Mouse (Mus musculus): Measurements from ENCODE around the gene Ahnak2.
"Not testable (repeated sequence)": the region's sequence is repeated elsewhere in the genome, so short reads cannot be mapped to it uniquely, and the experiment has no call there.

Gene Ahnak2

DNA sequence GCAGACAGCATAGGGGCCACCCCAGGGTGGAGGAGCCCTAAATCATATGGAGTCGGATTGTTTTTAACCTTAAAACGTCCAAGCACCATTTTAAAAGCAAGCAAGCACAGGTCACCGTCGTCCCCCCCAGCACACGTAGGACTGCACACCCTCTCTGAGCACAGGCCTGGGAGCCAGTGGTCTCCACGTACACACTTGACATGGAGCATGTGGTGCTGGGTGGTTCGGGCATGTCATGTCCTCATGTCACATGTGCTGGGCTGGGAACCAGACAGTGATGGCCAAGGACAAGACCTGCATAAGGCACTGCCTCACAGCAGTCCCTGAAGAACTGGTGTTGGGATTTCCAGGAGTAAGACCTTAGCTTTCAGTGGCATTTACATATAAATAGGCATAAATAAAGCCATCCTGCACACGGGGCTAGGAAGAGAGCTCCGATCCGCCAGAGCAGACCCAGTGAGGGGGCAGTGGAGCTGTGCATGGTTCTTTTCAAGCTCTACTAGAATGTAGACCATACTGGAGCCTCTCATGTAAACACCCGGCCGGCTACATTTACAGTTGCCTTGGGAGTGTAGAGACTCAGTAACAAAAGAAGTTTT is 18.0 kb upstream of the Ahnak2 start:
- no peak for DNase-seq

DNA sequence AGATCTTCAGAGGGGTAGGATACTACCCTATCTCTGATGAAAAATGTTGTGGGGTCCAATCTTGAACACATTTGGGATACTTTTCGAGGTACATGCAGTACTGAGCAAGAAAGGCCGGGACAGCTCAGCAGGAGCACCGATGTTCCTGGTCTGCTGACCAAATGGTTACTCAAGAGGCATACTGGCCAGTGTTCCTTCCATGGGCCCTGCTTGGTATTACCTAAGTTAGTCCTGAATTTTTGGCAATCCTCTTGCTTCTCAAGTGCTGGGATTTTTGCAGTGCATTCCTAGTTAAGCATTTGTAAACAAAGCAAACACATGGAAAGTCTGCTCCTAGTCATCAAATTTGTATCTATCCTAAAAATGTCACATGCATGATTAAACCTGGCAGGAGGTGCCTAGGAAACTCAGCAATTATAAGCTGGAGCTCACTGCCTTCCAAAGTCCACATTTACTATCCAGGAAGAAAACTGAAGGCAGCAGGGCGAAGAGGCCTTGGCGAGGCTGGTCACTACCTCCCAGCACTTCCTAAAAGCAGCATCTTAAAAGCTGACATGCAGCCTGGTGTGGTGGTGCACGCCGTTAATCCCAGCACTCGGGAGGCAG is 16.7 kb upstream of the Ahnak2 start:
- no peak for DNase-seq

DNA sequence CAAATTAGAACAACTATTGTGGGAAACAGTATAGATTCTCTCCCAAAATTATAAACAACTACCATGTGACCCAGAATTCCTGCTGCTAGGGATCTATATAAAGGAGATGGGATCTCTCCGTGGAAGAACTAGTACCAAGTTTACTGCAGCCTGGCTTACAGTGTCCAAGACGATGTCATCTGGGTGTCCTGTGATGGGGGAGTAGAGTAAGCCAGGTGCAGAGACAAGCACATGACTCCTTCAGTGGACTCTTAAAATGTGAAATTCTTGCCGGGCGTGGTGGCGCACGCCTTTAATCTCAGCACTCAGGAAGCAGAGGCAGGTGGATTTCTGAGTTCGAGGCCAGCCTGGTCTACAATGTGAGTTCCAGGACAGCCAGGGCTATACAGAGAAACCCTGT is 14.4 kb upstream of the Ahnak2 start:
- not testable (repeated sequence) for DNase-seq

DNA sequence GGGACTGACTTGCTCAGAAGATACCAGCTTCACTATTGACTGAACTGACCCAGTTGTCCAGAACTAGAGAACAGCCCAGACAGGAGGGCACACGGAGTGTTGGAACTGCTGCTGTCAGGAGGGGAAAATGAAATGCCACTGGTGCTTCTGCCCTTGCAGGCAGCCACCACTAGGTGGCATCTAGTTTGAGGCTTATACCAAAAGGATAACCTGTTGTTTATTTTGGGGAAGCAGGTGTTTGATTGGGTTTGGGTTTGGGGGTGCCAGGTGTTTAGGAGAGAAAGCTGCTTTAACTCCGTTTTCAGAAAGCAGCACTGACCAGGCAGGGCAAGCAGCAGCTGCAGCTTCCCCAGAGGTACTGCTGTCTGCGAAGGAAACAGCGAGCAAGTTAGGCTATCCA is 13.8 kb upstream of the Ahnak2 start:
- peak; percentile 44 for DNase-seq

DNA sequence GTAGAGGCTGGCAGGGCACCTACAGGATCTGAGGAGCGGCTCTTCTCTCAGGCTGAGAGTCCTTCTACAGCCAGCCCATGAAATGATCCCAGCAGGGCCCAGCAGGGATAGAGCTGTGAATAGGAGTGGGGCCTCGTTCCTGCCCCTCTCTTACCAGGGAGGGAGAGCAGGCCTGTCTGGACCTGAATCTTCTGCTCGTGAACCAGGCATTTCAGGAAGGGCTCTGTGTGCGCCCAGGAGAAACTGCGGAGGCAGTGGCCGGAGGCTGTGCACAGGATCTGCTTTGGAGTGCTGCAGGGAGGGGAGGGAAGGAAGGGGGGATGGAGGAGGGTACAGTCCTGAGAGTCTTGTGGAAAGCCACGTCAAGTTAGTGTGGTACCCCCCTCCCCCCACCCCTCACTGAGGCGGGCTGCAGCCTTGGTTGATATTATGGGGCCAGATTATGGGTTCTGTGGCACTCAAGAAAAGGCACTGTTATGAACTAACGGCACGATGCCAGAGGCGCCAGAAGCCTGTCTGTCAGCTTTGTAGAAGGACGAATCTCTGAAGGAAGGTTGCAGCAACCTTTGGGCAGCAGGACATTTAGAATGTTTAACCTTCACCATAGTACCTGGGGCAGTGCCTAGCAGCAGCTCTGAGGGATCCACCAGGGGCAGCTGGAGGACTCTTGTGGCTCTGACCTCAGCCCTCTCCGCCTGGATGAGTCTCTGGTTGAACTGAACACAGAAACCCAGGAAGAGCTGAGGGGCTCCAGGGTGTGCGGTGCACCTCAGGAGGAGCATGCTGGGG is 12.4 kb upstream of the Ahnak2 start:
- no peak for DNase-seq

DNA sequence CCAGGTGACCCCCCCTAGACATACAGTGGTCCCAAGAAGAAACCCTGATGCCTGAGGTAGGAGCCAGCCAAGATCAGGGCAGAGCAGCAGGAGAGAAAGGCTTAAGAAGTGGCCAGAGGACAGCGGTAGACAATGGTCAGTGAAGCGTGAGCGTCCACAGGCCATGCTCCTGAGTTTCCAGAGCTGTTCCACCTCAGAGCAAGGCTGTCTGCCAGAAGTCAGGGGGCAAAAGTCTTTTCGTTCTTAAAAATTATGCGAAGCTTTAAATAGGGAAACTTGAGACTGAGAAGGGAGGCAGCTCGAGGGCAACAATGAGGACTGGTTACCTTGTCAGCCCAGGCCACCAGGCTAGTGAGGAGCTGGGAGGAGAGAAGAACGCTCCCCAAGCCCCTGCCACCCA is 10.9 kb upstream of the Ahnak2 start:
- DNase-seq = no peak

DNA sequence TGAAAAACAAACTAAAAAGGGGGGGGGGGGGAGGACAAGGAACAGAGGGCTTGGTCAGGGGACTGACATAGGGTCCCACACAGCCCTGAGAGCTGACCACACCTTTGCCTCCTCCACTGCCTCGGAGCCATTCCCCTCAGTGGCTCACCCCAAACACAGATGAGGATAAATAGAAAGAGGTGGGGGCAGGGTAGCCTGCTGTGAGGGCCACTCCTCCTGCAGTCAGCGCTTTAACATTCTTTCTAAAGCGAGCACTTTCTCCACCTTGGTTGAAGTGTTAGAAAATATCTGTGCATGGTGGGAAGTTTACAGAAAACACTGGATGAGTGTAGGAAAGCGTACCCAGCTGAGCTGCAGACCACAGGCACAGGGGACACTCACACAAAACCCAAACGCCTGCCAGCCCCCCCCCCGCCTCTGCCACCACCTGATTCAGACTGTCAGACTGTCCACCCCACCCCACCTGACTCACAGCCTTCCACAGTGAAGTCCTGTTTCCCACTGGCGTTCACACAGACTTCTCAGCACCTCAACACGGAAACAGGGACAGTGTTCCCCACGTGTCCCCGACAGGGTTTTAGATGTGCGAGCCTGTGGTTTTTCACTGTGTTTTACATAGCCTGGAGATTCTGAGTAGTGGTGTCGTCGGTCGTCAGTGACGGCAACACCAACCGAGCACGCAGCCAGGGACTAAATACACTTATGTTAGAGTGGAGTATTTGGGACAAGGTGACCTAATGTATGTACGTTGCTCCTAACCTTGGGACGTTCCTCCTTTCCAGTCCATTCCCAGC is 7.8 kb upstream of the Ahnak2 start:
- DNase-seq = no peak

DNA sequence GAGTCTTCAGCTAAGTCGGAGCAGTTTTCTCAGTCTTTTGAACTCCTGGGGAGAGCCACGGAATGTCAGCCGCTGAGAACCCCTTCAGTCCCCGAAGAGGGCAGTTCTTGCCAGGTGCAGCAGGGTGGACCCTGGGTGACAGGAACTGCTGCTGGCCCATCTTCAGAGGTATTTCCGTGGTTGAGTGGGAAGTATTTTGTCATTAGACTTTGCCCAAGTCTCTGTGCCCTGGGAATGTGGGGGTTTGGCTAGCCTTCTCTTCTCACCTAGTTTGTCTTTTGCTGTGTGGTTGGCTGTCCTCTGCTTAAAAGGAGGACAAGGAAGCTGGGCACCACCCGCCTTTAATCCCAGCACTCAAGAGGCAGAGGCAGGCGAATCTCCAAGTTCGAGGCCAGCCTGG is 7.2 kb upstream of the Ahnak2 start:
- DNase-seq = no peak

DNA sequence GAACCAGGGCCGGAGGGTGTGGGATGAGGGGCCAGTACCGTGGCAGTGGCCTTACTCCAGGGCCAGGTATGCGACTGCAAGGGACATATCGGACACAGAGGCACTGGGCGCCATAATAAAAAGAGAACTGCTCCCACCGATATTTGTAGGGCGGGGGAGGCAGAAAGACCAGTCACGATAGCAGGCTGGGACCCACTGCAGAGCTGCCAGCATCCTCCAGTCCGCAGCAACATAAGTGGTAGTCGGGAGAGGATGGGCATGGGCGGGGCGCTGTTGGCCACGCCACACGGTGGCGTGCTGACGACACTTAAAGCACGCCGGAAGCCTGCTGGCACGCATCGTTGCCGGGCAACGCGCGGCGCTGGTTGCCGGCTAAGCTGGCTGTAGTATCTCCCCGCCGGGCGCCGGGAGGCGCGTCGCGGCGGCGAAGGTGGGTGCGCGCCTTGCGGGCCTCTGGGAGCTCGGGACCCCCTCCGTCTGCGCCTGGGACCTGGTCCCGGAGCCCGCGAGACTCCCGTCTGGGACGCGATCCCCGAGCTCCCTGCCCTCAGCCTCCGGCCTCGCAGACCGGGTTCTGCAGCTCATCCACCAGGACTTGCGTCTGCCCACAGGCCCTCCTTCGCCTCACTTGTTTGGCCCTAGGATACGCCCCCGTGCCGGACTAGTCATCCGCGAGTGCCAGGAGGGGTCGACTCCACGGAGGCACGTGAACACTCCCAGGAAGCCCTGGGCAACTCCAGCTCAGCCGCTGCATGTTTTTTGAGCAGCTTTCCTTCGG is 6.3 kb upstream of the Ahnak2 start, which contains the start of gene Clba1:
Clba1 (plus strand) TSS at position 351 of the 778 bp plus-strand sequence.
- peak; percentile 92 for DNase-seq

DNA sequence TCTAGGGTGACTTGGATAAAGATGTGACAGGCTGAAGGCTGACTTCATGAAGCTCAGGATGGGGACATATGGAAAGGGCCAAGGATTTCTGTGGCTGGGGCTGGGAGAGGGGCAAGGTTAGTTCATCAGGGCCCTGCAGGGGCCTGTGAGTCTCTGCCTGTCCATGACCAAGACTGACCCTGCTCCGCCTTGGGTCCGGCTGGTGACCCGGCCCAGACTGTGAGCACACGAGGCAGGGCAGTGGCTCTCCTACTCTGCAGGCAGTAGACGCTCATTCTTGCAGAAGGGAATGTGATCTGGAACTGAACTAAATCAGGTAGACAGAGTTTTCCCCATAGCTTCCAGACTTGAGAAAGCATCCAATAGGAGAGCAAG is 5.7 kb upstream of the Ahnak2 start:
- no peak for DNase-seq

DNA sequence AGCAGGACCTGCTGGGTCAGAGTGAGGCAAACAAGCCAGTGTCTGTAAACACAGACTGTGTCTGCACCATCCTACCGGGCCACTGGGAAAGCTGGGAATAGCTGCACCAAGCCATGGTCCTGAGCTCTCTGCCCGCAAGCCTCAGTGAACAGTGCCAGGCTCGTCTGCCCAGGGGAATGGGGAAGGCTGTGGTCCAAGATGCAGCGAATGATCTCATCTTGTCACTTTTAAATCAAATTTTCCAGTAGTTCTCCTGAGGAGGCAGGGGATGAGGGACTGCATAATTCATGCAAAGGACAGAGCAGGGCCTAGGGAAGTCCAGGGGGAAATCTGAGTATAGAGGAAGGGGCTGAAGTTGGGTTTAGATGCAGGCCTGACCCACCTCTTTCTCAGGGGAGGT is 5.3 kb upstream of the Ahnak2 start:
- no peak for DNase-seq

DNA sequence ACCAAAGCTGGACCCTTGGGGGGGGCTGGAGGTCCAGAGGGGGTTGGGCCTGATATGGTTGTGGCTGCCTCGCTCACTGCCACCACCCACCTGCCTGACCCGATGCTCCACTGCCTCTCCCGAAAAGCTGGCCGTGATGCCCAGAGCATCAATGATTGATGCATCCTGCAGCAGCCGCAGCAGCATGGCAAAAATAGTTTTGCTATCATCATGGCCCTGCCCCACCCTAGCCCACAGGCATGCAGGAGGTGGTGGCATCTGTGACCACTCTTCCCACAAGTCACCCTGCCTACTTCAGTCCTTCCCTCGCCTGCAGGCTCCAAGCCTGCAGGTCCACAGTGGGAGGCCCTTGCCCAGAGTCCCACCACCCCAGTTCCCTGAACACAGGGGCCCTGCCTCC is 3.6 kb upstream of the Ahnak2 start:
- no peak for DNase-seq

DNA sequence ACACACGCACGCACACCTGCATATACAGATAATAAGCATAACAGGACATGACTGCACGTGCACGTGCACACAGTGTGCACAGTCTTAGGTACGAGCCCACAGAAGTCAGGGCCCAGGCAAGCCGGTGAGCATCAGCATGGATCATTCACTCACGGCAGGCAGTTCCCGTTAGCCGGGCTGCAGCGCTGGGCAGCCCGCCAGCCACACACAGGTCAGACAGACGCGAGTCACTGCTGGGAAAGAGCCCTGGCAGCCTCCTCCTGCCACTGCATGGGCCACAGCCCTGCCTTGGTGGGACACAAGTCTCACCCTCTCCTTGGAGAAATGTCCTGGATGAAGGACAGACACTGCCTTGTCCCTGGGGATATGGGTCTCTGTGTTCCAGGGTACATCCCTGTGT is 1.6 kb upstream of the Ahnak2 start:
- DNase-seq = no peak

DNA sequence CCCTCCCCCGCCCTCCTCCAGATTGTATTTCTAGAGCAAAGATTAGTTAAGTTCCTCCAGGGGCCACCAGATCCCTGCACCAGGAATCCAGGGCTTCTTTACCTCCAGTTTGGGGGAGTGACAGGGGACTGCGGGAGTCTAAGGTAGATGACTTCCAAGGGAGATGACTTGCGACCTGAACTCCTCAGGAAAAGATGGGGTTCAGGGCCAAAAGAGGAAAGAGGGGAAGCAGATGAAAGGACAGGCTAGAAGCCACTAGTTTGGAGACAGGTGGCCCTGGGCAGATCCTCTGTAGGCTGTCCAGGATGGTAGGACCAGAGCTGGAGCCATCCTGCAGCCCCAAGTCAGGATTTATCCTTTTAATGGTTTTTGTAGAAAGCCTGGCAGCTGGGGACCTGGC is 460 bp upstream of the Ahnak2 start:
- DNase-seq = no peak

DNA sequence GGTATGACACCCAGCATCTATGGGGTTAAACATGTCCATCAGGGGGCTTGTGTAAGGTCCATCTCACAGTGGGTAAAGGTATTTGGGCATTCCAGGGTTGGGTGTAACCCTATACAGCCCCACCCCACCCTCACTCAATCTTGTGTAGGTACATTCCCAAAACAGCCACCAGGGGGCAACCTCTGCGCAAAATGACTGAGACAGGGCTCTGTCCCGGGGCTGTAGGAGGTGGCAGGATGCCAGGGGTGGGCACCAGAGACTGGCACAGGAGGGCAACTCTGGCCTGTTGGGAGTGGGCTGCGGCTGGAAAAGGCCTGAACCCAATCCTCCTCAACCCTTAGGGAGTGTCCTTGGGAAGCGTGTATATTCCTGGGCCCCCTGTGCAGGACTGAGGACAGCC is 2.0 kb downstream of the Ahnak2 start:
- DNase-seq = peak; percentile 69

DNA sequence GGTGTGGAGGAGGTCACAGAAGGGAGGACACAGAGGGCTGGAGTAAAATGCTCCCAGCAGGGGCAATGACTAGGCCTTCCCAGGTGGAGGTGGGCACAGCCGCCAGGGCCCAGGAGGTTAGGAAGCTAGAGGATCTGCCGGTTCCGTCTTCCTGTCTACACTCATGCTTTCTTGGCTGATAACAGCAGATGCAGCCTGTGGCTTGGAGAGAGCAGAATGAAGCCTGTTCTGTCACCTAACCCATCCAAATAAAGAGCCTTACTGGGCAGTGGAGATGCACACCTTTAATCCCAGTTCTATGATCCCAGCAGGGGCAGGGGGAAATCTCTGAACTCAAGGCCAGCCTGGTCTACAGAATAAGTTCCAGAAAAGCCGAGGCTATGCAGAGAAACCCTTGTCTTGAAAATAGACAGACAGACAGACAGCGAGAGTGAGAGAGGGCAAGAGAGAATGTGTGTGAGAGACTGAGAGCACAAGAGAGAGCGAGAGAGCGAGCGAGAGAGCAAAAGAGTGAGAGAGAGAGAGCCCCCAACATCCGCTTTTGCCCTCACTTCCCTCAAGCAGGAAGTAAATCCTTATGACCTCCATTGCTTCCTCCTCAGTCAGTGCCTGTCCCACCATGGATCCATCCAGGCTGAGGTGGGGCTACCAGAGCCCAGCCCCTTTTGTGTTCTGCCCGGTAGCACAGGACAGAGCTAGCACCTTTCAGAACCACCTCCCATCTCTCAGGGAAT is 3.1 kb downstream of the Ahnak2 start:
- no peak for DNase-seq

DNA sequence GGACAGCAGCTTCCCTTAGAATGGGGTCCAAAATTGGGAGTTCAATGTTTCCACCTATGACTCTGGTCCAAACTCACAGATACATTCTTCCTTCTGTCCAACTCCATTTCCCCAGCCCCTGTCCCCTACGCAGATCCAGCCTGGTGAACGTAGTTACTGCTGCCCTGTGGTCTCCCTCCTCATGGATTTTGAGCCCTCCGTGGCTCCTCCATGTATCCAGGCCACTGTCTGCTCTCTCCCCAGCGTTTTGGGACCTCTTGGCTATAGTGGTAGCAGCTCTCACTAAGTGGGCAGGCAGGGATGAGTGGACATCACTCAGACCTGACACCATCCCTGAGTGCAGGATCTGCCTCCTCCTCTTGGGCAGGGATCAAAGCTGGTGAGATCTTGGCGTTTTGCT is 3.7 kb downstream of the Ahnak2 start:
- DNase-seq = no peak

DNA sequence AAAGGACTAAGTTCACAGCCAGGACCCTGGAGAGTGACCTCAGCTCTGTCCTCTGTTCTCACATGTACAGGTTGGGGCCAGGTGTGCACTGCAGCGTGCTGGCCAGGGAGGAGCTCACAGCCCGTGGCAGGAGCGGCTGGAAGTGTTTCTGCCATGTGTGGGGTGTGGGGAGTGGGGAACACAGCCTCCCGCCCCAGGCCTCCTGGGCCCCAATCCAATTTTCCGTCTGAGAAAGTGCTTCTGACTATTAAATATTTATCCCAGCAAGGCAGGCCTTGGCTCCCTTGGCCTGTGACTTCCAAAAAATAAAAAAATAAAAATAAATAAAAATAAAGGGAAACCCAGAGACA is 4.2 kb downstream of the Ahnak2 start:
- DNase-seq = no peak

DNA sequence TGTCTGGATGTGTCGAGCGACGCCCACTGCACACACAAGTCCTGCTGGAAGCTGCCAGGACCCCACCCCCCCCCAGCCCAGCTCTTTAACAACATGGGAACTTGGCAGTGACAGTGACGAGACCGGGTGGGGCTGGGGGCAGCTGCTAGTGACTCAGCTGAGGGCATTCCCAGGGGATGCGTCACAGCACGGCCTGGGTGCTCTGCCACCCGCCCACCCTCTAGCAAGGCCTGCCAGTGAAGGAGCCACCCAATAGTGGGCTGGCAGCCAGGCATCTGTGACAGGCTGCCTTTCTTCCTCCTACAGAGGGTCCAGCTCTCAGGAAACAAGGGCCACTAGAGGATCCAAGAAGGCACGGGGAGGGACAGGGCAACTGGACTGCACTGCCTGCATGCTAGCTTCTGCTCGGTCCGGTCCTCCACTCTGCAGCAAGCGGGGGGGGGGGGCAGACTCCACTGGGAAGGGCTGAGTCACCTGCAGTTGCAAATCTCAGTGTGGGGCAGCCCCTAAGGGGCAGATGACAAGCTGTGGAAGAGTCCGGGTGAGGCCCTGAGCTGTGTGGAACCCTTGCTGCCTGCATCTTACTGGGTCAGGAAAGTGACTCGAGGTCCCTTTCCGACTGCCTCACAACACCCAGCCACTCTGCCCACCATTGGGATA is 4.7 kb downstream of the Ahnak2 start:
- no peak for DNase-seq

DNA sequence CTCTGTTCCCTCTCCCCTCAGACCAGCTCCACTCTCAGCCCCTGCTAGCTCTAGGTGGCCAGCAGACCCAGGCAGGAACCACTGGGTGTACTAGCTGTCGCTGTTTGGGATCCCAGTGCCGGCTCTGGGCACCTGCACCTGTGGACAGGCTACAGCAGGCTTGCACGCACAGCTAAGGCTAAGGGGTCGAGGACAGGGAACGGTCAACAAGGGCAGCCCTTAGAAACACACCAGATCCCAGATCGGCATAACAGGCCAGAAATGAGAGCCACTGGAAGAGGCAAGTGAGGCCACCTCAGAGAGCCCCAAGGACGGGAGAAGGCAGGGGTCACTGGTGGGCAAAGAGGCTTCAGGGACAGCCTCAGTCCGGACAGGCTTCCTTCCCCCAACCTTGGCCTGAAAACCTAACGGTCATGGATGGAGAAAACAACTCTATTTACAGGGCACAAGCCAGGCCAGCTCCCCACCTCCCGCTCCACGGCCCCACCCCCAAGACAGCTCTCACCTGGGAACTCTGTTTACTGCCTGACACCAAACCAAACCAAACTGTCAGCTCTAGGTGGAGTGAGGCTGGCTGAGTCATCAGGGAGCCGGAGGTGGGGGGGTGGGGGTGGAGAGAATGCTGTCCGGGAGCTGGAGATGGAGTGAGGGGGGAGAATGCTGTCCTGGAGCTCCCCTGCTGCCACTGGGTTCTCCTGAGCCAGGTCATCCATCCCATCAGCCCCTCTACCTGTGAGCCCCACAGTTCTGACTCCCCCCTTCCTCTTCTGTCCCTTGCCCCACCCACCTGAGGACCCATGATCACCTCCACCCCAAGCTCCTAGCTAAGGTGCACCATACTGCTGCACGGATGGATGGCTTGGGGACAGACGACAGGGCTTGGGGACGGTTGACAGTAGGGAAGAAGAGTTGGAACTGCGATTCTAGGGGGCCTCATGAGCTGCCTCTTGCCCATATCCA is 5.6 kb downstream of the Ahnak2 start:
- no peak for DNase-seq
